Mouse (Mus musculus) erythroblast, embryonic 14.5 days (primary cell): ENCODE data around the gene Sh3bp1. TPM values are rescaled to one million over a fixed set of nuclear protein-coding genes. Genes with fewer than 3 reads are reported as not detected.
A peak's percentile ranks its signal among the peaks of the same experiment; 100 is the strongest.

Experiments
- H3K27me3 ChIP-seq: 2 replicates; pipeline ENCODE4 v1.6.1; 2012; ENCODE audit warnings: inconsistent platforms; ENCODE audit not compliant: control insufficient read depth
- H3K36me3 ChIP-seq: 2 replicates; pipeline ENCODE4 v1.6.1; 2012; ENCODE audit warnings: mild to moderate bottlenecking, inconsistent platforms; ENCODE audit not compliant: control insufficient read depth
- H3K4me1 ChIP-seq: 2 replicates; pipeline ENCODE4 v1.6.1; 2012; ENCODE audit warnings: inconsistent platforms; ENCODE audit not compliant: control insufficient read depth
- H3K4me3 ChIP-seq: replicated peaks from 2 replicates; pipeline ENCODE3; 2012; ENCODE audit warnings: moderate library complexity, mild to moderate bottlenecking, inconsistent platforms
- H3K9me3 ChIP-seq: 2 replicates; pipeline ENCODE4 v1.6.1; 2012; ENCODE audit warnings: low read length, inconsistent platforms, mixed read lengths; ENCODE audit not compliant: control insufficient read depth
- GATA1 ChIP-seq: IDR thresholded peaks from 2 replicates; pipeline ENCODE4 v1.6.1; 2012; ENCODE audit warnings: low read length, inconsistent platforms, mixed read lengths
- TAL1 ChIP-seq: IDR thresholded peaks from 3 replicates; pipeline ENCODE4 v1.6.1; 2012; ENCODE audit warnings: low read length, inconsistent platforms, mixed read lengths
- polyA plus RNA-seq: library from polyadenylated mRNA; stranded (reverse); fragments of >175 nt; gene quantifications from 2 replicates; pipeline ENCODE4 v1.2.3, GENCODE M21; 2012

Gene Sh3bp1
- polyA plus RNA-seq, 1 experiment, result 13.6 TPM

GRCm38 (mm10) chr15:78895741-78896140 lies 3.8 kb upstream of the Sh3bp1 start:
- Histone ChIP-seq H3K27me3 (no peaks in the 10 kb centered on the region), H3K4me3 (no peak overlapping the region), H3K36me3 (peaks cover 46% of the 10 kb centered on the region), H3K9me3 (no peaks in the 10 kb centered on the region), H3K4me1 (peaks cover 96% of the 10 kb centered on the region)
- TF ChIP-seq TAL1 (no peak), GATA1 (no peak)

GRCm38 (mm10) chr15:78896149-78896548 lies 3.4 kb upstream of the Sh3bp1 start:
- Histone ChIP-seq H3K4me1 (peaks cover 97% of the 10 kb centered on the region), H3K9me3 (no peaks in the 10 kb centered on the region), H3K4me3 (no peak overlapping the region), H3K36me3 (peaks cover 42% of the 10 kb centered on the region), H3K27me3 (no peaks in the 10 kb centered on the region)
- TF ChIP-seq TAL1 (no peak), GATA1 (no peak)

GRCm38 (mm10) chr15:78897488-78897887 lies 2.1 kb upstream of the Sh3bp1 start:
- Histone ChIP-seq H3K36me3 (peaks cover 29% of the 10 kb centered on the region), H3K4me3 (no peak overlapping the region), H3K4me1 (peaks cover 90% of the 10 kb centered on the region)

GRCm38 (mm10) chr15:78898507-78899001 lies 1.0 kb upstream of the Sh3bp1 start:
- no peaks in the 10 kb centered on the region for H3K9me3 ChIP-seq

More at GRCm38 (mm10) chr15:78897488-78897887, 2.1 kb upstream of the Sh3bp1 start:
- TF ChIP-seq TAL1 (no peak), GATA1 (no peak)
- H3K27me3 ChIP-seq, result no peaks in the 10 kb centered on the region
- no peaks in the 10 kb centered on the region for H3K9me3 ChIP-seq

GRCm38 (mm10) chr15:78899409-78899739 lies 194 bp upstream of the Sh3bp1 start, which contains the start of gene Gm49510:
Gm49510 (plus strand) TSS chr15:78899667.
- H3K36me3 ChIP-seq, result peaks cover 24% of the 10 kb centered on the region

More at GRCm38 (mm10) chr15:78898507-78899001, 1.0 kb upstream of the Sh3bp1 start:
- Histone ChIP-seq H3K36me3 (peaks cover 24% of the 10 kb centered on the region), H3K4me3 (peak overlapping the region; percentile 74), H3K27me3 (no peaks in the 10 kb centered on the region), H3K4me1 (peaks cover 87% of the 10 kb centered on the region)
- TF ChIP-seq TAL1 (no peak), GATA1 (no peak)

GRCm38 (mm10) chr15:78900585-78901421 lies 1.2 kb downstream of the Sh3bp1 start:
- Histone ChIP-seq H3K4me1 (peaks cover 66% of the 10 kb centered on the region), H3K36me3 (peaks cover 27% of the 10 kb centered on the region), H3K9me3 (no peaks in the 10 kb centered on the region), H3K27me3 (no peaks in the 10 kb centered on the region), H3K4me3 (peak overlapping the region; percentile 74)
- TF ChIP-seq TAL1 (no peak), GATA1 (no peak)

More at GRCm38 (mm10) chr15:78899409-78899739, 194 bp upstream of the Sh3bp1 start, which contains the start of gene Gm49510:
- TF ChIP-seq TAL1 (no peak), GATA1 (no peak)
- H3K27me3 ChIP-seq, result no peaks in the 10 kb centered on the region
- H3K9me3 ChIP-seq, result no peaks in the 10 kb centered on the region
- H3K4me1 ChIP-seq, result peaks cover 80% of the 10 kb centered on the region
- peak within 1 kb of the TSS; percentile 74 for H3K4me3 ChIP-seq

GRCm38 (mm10) chr15:78901422-78901789 lies 1.8 kb downstream of the Sh3bp1 start:
- H3K9me3 ChIP-seq, result no peaks in the 10 kb centered on the region
- no peaks in the 10 kb centered on the region for H3K27me3 ChIP-seq
- H3K4me1 ChIP-seq, result peaks cover 60% of the 10 kb centered on the region
- TF ChIP-seq GATA1 (no peak), TAL1 (no peak)
- H3K36me3 ChIP-seq, result peaks cover 31% of the 10 kb centered on the region
- no peak overlapping the region for H3K4me3 ChIP-seq

GRCm38 (mm10) chr15:78903243-78903642 lies 3.7 kb downstream of the Sh3bp1 start:
- peaks cover 49% of the 10 kb centered on the region for H3K36me3 ChIP-seq

GRCm38 (mm10) chr15:78908399-78908798 lies 8.8 kb downstream of the Sh3bp1 start:
- Histone ChIP-seq H3K4me1 (peaks cover 39% of the 10 kb centered on the region), H3K27me3 (no peaks in the 10 kb centered on the region), H3K9me3 (no peaks in the 10 kb centered on the region), H3K36me3 (peaks cover 81% of the 10 kb centered on the region), H3K4me3 (no peak overlapping the region)
- TF ChIP-seq TAL1, result no peak
- no peak for TF ChIP-seq GATA1

More at GRCm38 (mm10) chr15:78903243-78903642, 3.7 kb downstream of the Sh3bp1 start:
- no peaks in the 10 kb centered on the region for H3K27me3 ChIP-seq
- no peak for TF ChIP-seq GATA1
- TF ChIP-seq TAL1, result no peak
- peaks cover 42% of the 10 kb centered on the region for H3K4me1 ChIP-seq
- no peaks in the 10 kb centered on the region for H3K9me3 ChIP-seq
- H3K4me3 ChIP-seq, result no peak overlapping the region
